Mouse (Mus musculus) heart, embryonic 14.5 days (tissue): Measurements from ENCODE around the gene Ncoa1. TPM values are rescaled to one million over a fixed set of nuclear protein-coding genes. Genes with fewer than 3 reads are reported as not detected.

Experiments
- ATAC-seq: fragments of 200-750 bp; cut with Nextera tagmentation; 2 replicates; pipeline ENCODE4 v1.8.0; 2017; ENCODE audit warnings: low read depth, moderate TSS enrichment; ENCODE audit not compliant: insufficient number of reproducible peaks, insufficient read depth, low FRiP score
- H3K27ac ChIP-seq, 2 experiments: fragments of 200-500 bp in 1 of 2; fragments of 300-500 bp in 1 of 2; sonication (generic) in 1 of 2; replicated peaks in 1 of 2; 2 replicates each; pipeline ENCODE4 v1.5.1; 2012 to 2014; ENCODE audit warnings: low read depth in 2 of 2, low read length in 2 of 2, control low read depth in 1 of 2, mild to moderate bottlenecking in 1 of 2, mixed read lengths in 1 of 2; ENCODE audit not compliant: control insufficient read depth in 1 of 2, insufficient read depth in 1 of 2
- H3K27me3 ChIP-seq: fragments of 300-500 bp; sonication (generic); 2 replicates; pipeline ENCODE4 v1.6.1; 2014; ENCODE audit warnings: mild to moderate bottlenecking, low read length, control low read depth; ENCODE audit not compliant: control insufficient read depth, insufficient read depth
- H3K36me3 ChIP-seq: fragments of 300-500 bp; sonication (generic); 2 replicates; pipeline ENCODE4 v1.6.1; 2014; ENCODE audit warnings: mild to moderate bottlenecking, control low read depth, low read length, mixed read lengths; ENCODE audit not compliant: control insufficient read depth, insufficient read depth
- H3K4me1 ChIP-seq, 2 experiments: fragments of 200-500 bp in 1 of 2; fragments of 300-500 bp in 1 of 2; sonication (generic) in 1 of 2; 2 replicates each; pipeline ENCODE4 v1.6.1; 2012 to 2014; ENCODE audit warnings: low read length in 2 of 2, control low read depth in 1 of 2, mixed read lengths in 1 of 2; ENCODE audit not compliant: control insufficient read depth in 2 of 2, insufficient read depth in 2 of 2
- H3K4me2 ChIP-seq: fragments of 300-500 bp; sonication (generic); 2 replicates; pipeline ENCODE4 v1.6.1; 2014; ENCODE audit warnings: mild to moderate bottlenecking, low read length
- H3K4me3 ChIP-seq, 2 experiments: fragments of 200-500 bp in 1 of 2; fragments of 300-500 bp in 1 of 2; sonication (generic) in 1 of 2; 2 replicates each; pipeline ENCODE4 v1.5.1; 2012 to 2014; ENCODE audit warnings: low read length in 2 of 2, mild to moderate bottlenecking in 2 of 2, control low read depth in 1 of 2, low read depth in 1 of 2, moderate library complexity in 1 of 2; ENCODE audit not compliant: control insufficient read depth in 1 of 2, insufficient read depth in 1 of 2
- H3K9ac ChIP-seq: fragments of 300-500 bp; sonication (generic); 2 replicates; pipeline ENCODE4 v1.6.1; 2014; ENCODE audit warnings: mild to moderate bottlenecking, low read length
- H3K9me3 ChIP-seq: fragments of 300-500 bp; sonication (generic); 2 replicates; pipeline ENCODE4 v1.6.1; 2016; ENCODE audit warnings: low read length, control low read depth; ENCODE audit not compliant: control insufficient read depth
- WGBS: fragments of 180-500 bp; shearing (Covaris S2); extraction: QIAGEN DNeasy Blood & Tissue Kit; methylation state at CpG from one replicate; pipeline ENCODE4 v1.1.7; 2014; 5-methylcytosine and 5-hydroxymethylcytosine counted together
- polyA plus RNA-seq: library from polyadenylated mRNA; unstranded; fragments of >200 nt; fragmentation: Nextera tagmentation; extraction: Ambion mirVana; gene quantifications from 2 replicates; pipeline ENCODE4 v1.2.1, GENCODE M21; 2014

The Ncoa1 gene
- polyA plus RNA-seq, 1 experiment from 2014 or later, result 14.7 TPM

- Histone ChIP-seq H3K4me3 (peak overlapping the region; percentile 73 to 97), H3K9ac (peak overlapping the region; percentile 96), H3K27ac (peak overlapping the region; percentile 70 to 96), H3K9me3 (no peaks in the 10 kb centered on the region), H3K4me1 (peaks cover 2 to 23% of the 10 kb centered on the region in 2 experiments; a peak in 3 of 4 replicates), H3K36me3 (no peaks in the 10 kb centered on the region), H3K4me2 (peak overlapping the region; percentile 78), H3K27me3 (no peaks in the 10 kb centered on the region; the same call in 1 of the 2 replicates)
- ATAC-seq, result no peak
- 12% methylated on average over 18 of the region's 18 CpGs for WGBS
Observed at GRCm38 (mm10) chr12:4475251-4475993, 1.6 kb downstream of the Ncoa1 start.

- Histone ChIP-seq H3K4me1 (peaks cover 2 to 14% of the 10 kb centered on the region in 2 experiments; a peak in 1 of 4 replicates), H3K4me3 (no peak overlapping the region), H3K9me3 (no peaks in the 10 kb centered on the region), H3K4me2 (no peak overlapping the region), H3K27me3 (no peaks in the 10 kb centered on the region), H3K9ac (no peak overlapping the region), H3K27ac (no peak overlapping the region), H3K36me3 (no peaks in the 10 kb centered on the region)
- 53% methylated on average over 2 of the region's 2 CpGs for WGBS
- ATAC-seq, result no peak
Observed at GRCm38 (mm10) chr12:4469115-4469514, 7.9 kb downstream of the Ncoa1 start.

- no peaks in the 10 kb centered on the region for H3K27me3 ChIP-seq
- 91% methylated on average over 2 of the region's 2 CpGs for WGBS
- no peaks in the 10 kb centered on the region for H3K4me1 ChIP-seq
- no peak for ATAC-seq
- H3K4me2 ChIP-seq, result no peak overlapping the region
- H3K9ac ChIP-seq, result no peak overlapping the region
- no peak overlapping the region for H3K27ac ChIP-seq
- no peaks in the 10 kb centered on the region for H3K9me3 ChIP-seq
- no peak overlapping the region for H3K4me3 ChIP-seq
- H3K36me3 ChIP-seq, result no peaks in the 10 kb centered on the region
Observed at GRCm38 (mm10) chr12:4463701-4464100, 13.3 kb downstream of the Ncoa1 start.

GRCm38 (mm10) chr12:4462420-4462819 is 14.6 kb downstream of the Ncoa1 start:
- 62% methylated on average over 1 of the region's 1 CpGs for WGBS
- Histone ChIP-seq H3K27me3 (no peaks in the 10 kb centered on the region), H3K9me3 (no peaks in the 10 kb centered on the region), H3K9ac (no peak overlapping the region), H3K4me1 (peaks cover 2 to 4% of the 10 kb centered on the region in 2 experiments; a peak in 1 of 4 replicates), H3K36me3 (no peaks in the 10 kb centered on the region), H3K4me2 (no peak overlapping the region), H3K27ac (no peak overlapping the region), H3K4me3 (no peak overlapping the region)
- no peak for ATAC-seq

GRCm38 (mm10) chr12:4460990-4461389 is 16.0 kb downstream of the Ncoa1 start:
- Histone ChIP-seq H3K4me2 (no peak overlapping the region), H3K36me3 (no peaks in the 10 kb centered on the region), H3K4me3 (no peak overlapping the region), H3K27me3 (no peaks in the 10 kb centered on the region), H3K9ac (no peak overlapping the region), H3K9me3 (no peaks in the 10 kb centered on the region), H3K4me1 (peaks cover 2 to 7% of the 10 kb centered on the region in 2 experiments; a peak in 1 of 4 replicates), H3K27ac (no peak overlapping the region)
- WGBS, result 89% methylated on average over 2 of the region's 2 CpGs
- no peak for ATAC-seq

- Histone ChIP-seq H3K9ac (no peak overlapping the region), H3K36me3 (no peaks in the 10 kb centered on the region), H3K4me3 (no peak overlapping the region)
Observed at GRCm38 (mm10) chr12:4454956-4455565, 21.9 kb downstream of the Ncoa1 start.

GRCm38 (mm10) chr12:4454248-4454647 is 22.7 kb downstream of the Ncoa1 start:
- H3K4me3 ChIP-seq, result no peak overlapping the region
- no peak overlapping the region for H3K4me2 ChIP-seq
- H3K27me3 ChIP-seq, result no peaks in the 10 kb centered on the region
- H3K27ac ChIP-seq, result no peak overlapping the region
- H3K9ac ChIP-seq, result no peak overlapping the region
- H3K9me3 ChIP-seq, result no peaks in the 10 kb centered on the region
- 83% methylated on average over 4 of the region's 4 CpGs for WGBS
- no peaks in the 10 kb centered on the region for H3K36me3 ChIP-seq
- peaks cover 2 to 10% of the 10 kb centered on the region in 2 experiments; a peak in 1 of 4 replicates for H3K4me1 ChIP-seq
- no peak for ATAC-seq

More at GRCm38 (mm10) chr12:4454956-4455565, 21.9 kb downstream of the Ncoa1 start:
- Histone ChIP-seq H3K4me2 (no peak overlapping the region), H3K4me1 (peaks cover 2 to 10% of the 10 kb centered on the region in 2 experiments; a peak in 1 of 4 replicates), H3K27me3 (no peaks in the 10 kb centered on the region), H3K9me3 (no peaks in the 10 kb centered on the region), H3K27ac (no peak overlapping the region)
- WGBS, result 74% methylated on average over 10 of the region's 10 CpGs
- no peak for ATAC-seq
